Mouse (Mus musculus) G1E (cell line): ENCODE measurements at regions not wholly inside any gene's neighbourhood (a gene's known extent, or its start where the extent isn't known, plus 50 kb on each side); places are given as distances from the start of the nearest gene placed in this dataset.

Experiments used
- ATAC-seq: 2 replicates; pipeline ENCODE4 v1.8.0; 2016; ENCODE audit warnings: mild to moderate bottlenecking; ENCODE audit not compliant: insufficient number of reproducible peaks, poor library complexity, low FRiP score, severe bottlenecking; ENCODE audit errors: extremely low read depth
- DNase-seq: peaks from one replicate; pipeline ENCODE4 v3.0.0; 2012; ENCODE audit warnings: low spot score
- H3K27me3 ChIP-seq: 2 replicates; pipeline ENCODE4 v1.6.1; 2012; ENCODE audit warnings: mild to moderate bottlenecking, low read length, inconsistent platforms; ENCODE audit not compliant: insufficient read depth
- H3K36me3 ChIP-seq: replicated peaks from 2 replicates; pipeline ENCODE3; 2012; ENCODE audit warnings: mild to moderate bottlenecking, inconsistent platforms
- H3K4me1 ChIP-seq: 2 replicates; pipeline ENCODE4 v1.6.1; 2012; ENCODE audit warnings: low read depth, low read length, inconsistent platforms, mixed read lengths; ENCODE audit not compliant: insufficient read depth
- H3K4me3 ChIP-seq: 2 replicates; pipeline ENCODE4 v1.5.1; 2012; ENCODE audit warnings: low read depth, mild to moderate bottlenecking, inconsistent platforms, low read length, moderate library complexity, mixed read lengths
- H3K9me3 ChIP-seq: replicated peaks from 2 replicates; pipeline ENCODE4 v1.6.1; 2012; ENCODE audit warnings: inconsistent platforms
- CTCF ChIP-seq: IDR thresholded peaks from 2 replicates; pipeline ENCODE4 v1.5.1; 2012; ENCODE audit warnings: low read depth, low read length, inconsistent platforms, mixed read lengths
- GATA1 ChIP-seq: IDR thresholded peaks from 2 replicates; pipeline ENCODE4 v1.6.1; 2012; ENCODE audit warnings: borderline replicate concordance, low read length, inconsistent platforms, mixed read lengths
- GATA2 ChIP-seq: IDR thresholded peaks from 2 replicates; pipeline ENCODE4 v1.6.1; 2012; ENCODE audit warnings: low read depth, low read length, inconsistent platforms, borderline replicate concordance
- POLR2AphosphoS5 ChIP-seq: IDR thresholded peaks from 2 replicates; pipeline ENCODE4 v1.6.1; 2012; ENCODE audit warnings: low read depth, low read length, inconsistent platforms; ENCODE audit not compliant: insufficient replicate concordance
- TAL1 ChIP-seq: conservative IDR thresholded peaks from 2 replicates; pipeline ENCODE4 v1.6.1; 2012; ENCODE audit warnings: low read depth, low read length, inconsistent platforms, mixed read lengths

GRCm38 (mm10) chr8:90134626-90135025, 213.5 kb downstream of the Tox3 start:
- ATAC-seq (no peak), DNase-seq (no peak)
- TF ChIP-seq GATA2 (no peak), POLR2AphosphoS5 (no peak)
- no peaks in the 10 kb centered on the region for H3K36me3 ChIP-seq
- no peak overlapping the region for H3K4me3 ChIP-seq
- H3K4me1 ChIP-seq: no peaks in the 10 kb centered on the region
- H3K9me3 ChIP-seq: peaks cover 12% of the 10 kb centered on the region; the same call in 1 of the 2 replicates
- H3K27me3 ChIP-seq: no peaks in the 10 kb centered on the region

GRCm38 (mm10) chr8:90130704-90131267, 217.4 kb downstream of the Tox3 start:
- Histone ChIP-seq H3K27me3 (no peaks in the 10 kb centered on the region), H3K36me3 (no peaks in the 10 kb centered on the region), H3K4me3 (no peak overlapping the region), H3K4me1 (no peaks in the 10 kb centered on the region), H3K9me3 (peaks cover 11% of the 10 kb centered on the region; the same call in 1 of the 2 replicates)
- TF ChIP-seq CTCF (no peak), POLR2AphosphoS5 (no peak), TAL1 (no peak), GATA2 (no peak), GATA1 (no peak)
- ATAC-seq (no peak), DNase-seq (no peak)

DNA sequence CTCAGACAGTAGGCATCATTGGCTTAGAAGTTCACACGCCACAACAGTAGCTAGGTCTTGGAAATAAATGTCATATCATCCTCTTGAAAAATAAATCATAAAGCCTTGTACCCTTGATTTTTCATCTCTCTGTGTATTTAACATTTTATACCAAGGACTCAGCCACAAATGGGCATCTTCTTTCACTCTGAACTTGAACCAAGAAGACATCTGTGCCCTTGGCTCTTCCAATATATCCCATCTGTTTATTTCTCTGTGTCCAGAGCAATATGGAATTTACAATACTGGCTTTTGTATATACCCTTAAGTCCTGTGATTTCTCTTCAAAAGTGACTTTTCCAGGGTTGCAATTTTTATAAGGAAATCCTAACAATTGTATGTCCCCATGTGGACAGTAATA, 222.7 kb downstream of the Tox3 start:
- Histone ChIP-seq H3K4me1 (no peaks in the 10 kb centered on the region), H3K27me3 (no peaks in the 10 kb centered on the region), H3K4me3 (no peak overlapping the region), H3K36me3 (no peaks in the 10 kb centered on the region), H3K9me3 (peaks cover 16% of the 10 kb centered on the region)
- ATAC-seq: no peak
- DNase-seq: no peak
- no peak for TF ChIP-seq POLR2AphosphoS5
- TF ChIP-seq GATA2: no peak
- no peak for TF ChIP-seq GATA1
- no peak for TF ChIP-seq TAL1
- no peak for TF ChIP-seq CTCF

DNA sequence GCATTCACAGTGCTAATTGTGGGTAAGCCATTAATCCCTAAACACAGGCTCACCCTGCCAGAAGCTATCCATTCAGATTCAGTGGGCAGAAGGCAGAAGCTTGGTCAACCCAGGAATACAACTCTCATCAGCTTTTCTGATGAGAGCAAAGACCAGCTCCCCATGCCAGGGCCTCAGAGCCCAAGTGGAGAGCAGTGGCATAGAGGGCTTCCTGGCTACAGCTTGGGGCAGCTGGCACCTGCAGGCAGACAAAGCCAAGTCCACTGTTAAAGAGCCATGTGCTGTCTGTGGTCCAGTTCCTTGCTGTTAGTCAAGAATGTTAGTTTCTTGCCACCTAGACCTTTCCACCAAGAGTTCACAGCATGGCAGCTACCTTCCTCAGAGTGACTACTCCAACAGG, 225.0 kb downstream of the Tox3 start:
- ATAC-seq (no peak), DNase-seq (no peak)
- Histone ChIP-seq H3K4me3 (no peak overlapping the region), H3K9me3 (peaks cover 14% of the 10 kb centered on the region), H3K4me1 (no peaks in the 10 kb centered on the region), H3K36me3 (no peaks in the 10 kb centered on the region), H3K27me3 (no peaks in the 10 kb centered on the region)
- TF ChIP-seq GATA1 (no peak), TAL1 (no peak), CTCF (no peak), GATA2 (no peak), POLR2AphosphoS5 (no peak)

DNA sequence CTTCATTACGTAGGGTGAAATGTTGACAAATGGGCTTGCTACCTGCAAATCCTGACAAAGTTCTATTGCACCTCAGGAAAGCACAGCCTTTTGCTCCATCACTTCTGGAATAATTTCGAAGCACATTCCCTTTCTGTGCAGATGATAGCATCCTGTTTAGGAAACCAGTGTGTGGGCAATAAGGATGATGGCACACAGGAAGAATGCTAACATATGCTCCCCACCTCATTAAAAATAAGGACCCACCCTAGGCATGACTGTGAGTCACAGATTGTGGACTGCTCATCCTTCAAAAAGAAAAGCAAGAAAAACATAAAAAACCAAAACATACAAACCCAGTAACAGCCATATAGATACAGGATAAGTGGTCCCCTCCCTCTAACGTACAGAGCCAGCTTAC, 226.2 kb downstream of the Tox3 start:
- TF ChIP-seq GATA2: no peak
- TF ChIP-seq CTCF: no peak
- TF ChIP-seq GATA1: no peak
- peaks cover 13% of the 10 kb centered on the region for H3K9me3 ChIP-seq
- H3K36me3 ChIP-seq: no peaks in the 10 kb centered on the region
- no peaks in the 10 kb centered on the region for H3K27me3 ChIP-seq
- H3K4me3 ChIP-seq: no peak overlapping the region
- H3K4me1 ChIP-seq: no peaks in the 10 kb centered on the region
- ATAC-seq: no peak
- no peak for DNase-seq

- TF ChIP-seq CTCF (no peak), TAL1 (no peak), GATA2 (no peak), POLR2AphosphoS5 (no peak), GATA1 (no peak)
- peaks cover 13% of the 10 kb centered on the region for H3K9me3 ChIP-seq
- H3K4me1 ChIP-seq: no peaks in the 10 kb centered on the region
- ATAC-seq: no peak
- H3K36me3 ChIP-seq: no peaks in the 10 kb centered on the region
- no peaks in the 10 kb centered on the region for H3K27me3 ChIP-seq
- no peak overlapping the region for H3K4me3 ChIP-seq
- DNase-seq: no peak
Observed at GRCm38 (mm10) chr8:90121017-90121416, 227.1 kb downstream of the Tox3 start.

DNA sequence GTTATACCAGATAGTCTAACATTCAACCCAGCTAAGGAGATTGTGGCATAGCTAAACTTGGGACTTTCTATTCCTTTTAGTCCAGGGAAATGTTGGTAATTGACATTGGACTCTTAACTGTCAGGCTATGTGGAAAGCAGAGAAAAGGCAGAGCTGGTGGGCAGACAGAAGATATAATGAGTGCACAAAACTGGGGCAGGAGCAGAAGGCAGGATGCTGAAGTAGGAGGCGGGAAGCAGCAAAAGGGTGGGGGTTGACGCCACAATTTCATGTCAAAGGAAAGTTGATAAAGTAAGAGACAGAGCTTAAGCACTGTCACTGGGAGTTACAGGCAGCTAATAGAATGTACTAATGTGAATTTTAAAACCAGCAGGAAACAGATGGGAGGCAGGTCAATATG, 232.7 kb downstream of the Tox3 start:
- H3K27me3 ChIP-seq: no peaks in the 10 kb centered on the region
- TF ChIP-seq POLR2AphosphoS5 (no peak), TAL1 (no peak)
- ATAC-seq (no peak), DNase-seq (no peak)
- no peak overlapping the region for H3K4me3 ChIP-seq
- peaks cover 16% of the 10 kb centered on the region for H3K9me3 ChIP-seq
- no peaks in the 10 kb centered on the region for H3K4me1 ChIP-seq
- no peaks in the 10 kb centered on the region for H3K36me3 ChIP-seq
